Mouse (Mus musculus) MEL (cell line): ENCODE measurements around the gene Vmn1r1. TPM values are rescaled to one million over a fixed set of nuclear protein-coding genes. Genes with fewer than 3 reads are reported as not detected.

Source experiments
- DNase-seq: peaks from one replicate; pipeline ENCODE4 v3.0.0; 2011; ENCODE audit warnings: low read depth, low spot score
- H3K27ac ChIP-seq: 2 replicates; pipeline ENCODE4 v1.5.1; 2012; ENCODE audit warnings: low read depth, mild to moderate bottlenecking, control low read depth, low read length, moderate library complexity; ENCODE audit not compliant: control insufficient read depth
- H3K27me3 ChIP-seq, 2 experiments: fragments of 150-350 bp in 1 of 2; sonication (generic) in 1 of 2; 2 replicates each; pipeline ENCODE4 v1.6.1; 2012; ENCODE audit warnings: low read length in 2 of 2, mild to moderate bottlenecking in 2 of 2, improper control_type of control experiment in 1 of 2, moderate library complexity in 1 of 2; ENCODE audit not compliant: insufficient read depth in 2 of 2, control insufficient read depth in 1 of 2
- H3K36me3 ChIP-seq, 2 experiments: 2 replicates each; pipeline ENCODE4 v1.6.1; 2012 to 2014; ENCODE audit warnings: low read length in 2 of 2, improper control_type of control experiment in 1 of 2, inconsistent platforms in 1 of 2, mild to moderate bottlenecking in 1 of 2; ENCODE audit not compliant: insufficient read depth in 2 of 2, control insufficient read depth in 1 of 2
- H3K4me1 ChIP-seq, 2 experiments: fragments of 150-350 bp in 1 of 2; sonication (generic) in 1 of 2; 2 replicates each; pipeline ENCODE4 v1.6.1; 2012; ENCODE audit warnings: low read length in 2 of 2, improper control_type of control experiment in 1 of 2, mild to moderate bottlenecking in 1 of 2; ENCODE audit not compliant: insufficient read depth in 2 of 2, control insufficient read depth in 1 of 2
- H3K4me3 ChIP-seq, 2 experiments: fragments of 150-350 bp in 1 of 2; sonication (generic) in 1 of 2; 2 replicates each; pipeline ENCODE4 v1.5.1; 2012; ENCODE audit warnings: low read depth in 2 of 2, low read length in 2 of 2, mild to moderate bottlenecking in 2 of 2, moderate library complexity in 2 of 2, control low read depth in 1 of 2, improper control_type of control experiment in 1 of 2; ENCODE audit not compliant: control insufficient read depth in 1 of 2, insufficient read depth in 1 of 2
- H3K79me2 ChIP-seq: 2 replicates; pipeline ENCODE4 v1.6.1; 2012; ENCODE audit warnings: mild to moderate bottlenecking, low read length, moderate library complexity; ENCODE audit not compliant: control insufficient read depth, poor library complexity, insufficient read depth
- H3K9ac ChIP-seq: 2 replicates; pipeline ENCODE4 v1.6.1; 2012; ENCODE audit warnings: low read depth, mild to moderate bottlenecking, control low read depth, low read length, moderate library complexity; ENCODE audit not compliant: control insufficient read depth, poor library complexity, severe bottlenecking
- H3K9me3 ChIP-seq: fragments of 150-350 bp; sonication (generic); replicated peaks from 2 replicates; pipeline ENCODE4 v1.6.1; 2012; ENCODE audit warnings: mild to moderate bottlenecking, low read length, improper control_type of control experiment, moderate library complexity; ENCODE audit not compliant: insufficient read depth
- BHLHE40 ChIP-seq: IDR thresholded peaks from 2 replicates; pipeline ENCODE4 v1.6.1; 2012; ENCODE audit warnings: low read depth, mild to moderate bottlenecking, inconsistent platforms, low read length, improper control_type of control experiment, borderline replicate concordance
- CHD2 ChIP-seq: IDR thresholded peaks from 2 replicates; pipeline ENCODE4 v1.6.1; 2011; ENCODE audit warnings: low read length, improper control_type of control experiment
- CTCF ChIP-seq, 3 experiments: IDR thresholded peaks in 2 of 3; conservative IDR thresholded peaks in 1 of 3; 2 replicates each; pipeline ENCODE4 v1.5.1; 2011 to 2012; ENCODE audit warnings: low read length in 3 of 3, low read depth in 2 of 3, mild to moderate bottlenecking in 2 of 3, improper control_type of control experiment in 1 of 3, inconsistent platforms in 1 of 3, mixed read lengths in 1 of 3, moderate library complexity in 1 of 3; ENCODE audit not compliant: control insufficient read depth in 1 of 3, insufficient read depth in 1 of 3, poor library complexity in 1 of 3, severe bottlenecking in 1 of 3
- E2F4 ChIP-seq: IDR thresholded peaks from 2 replicates; pipeline ENCODE4 v1.6.1; 2011; ENCODE audit warnings: low read depth, low read length, improper control_type of control experiment, borderline replicate concordance
- ETS1 ChIP-seq: IDR thresholded peaks from 2 replicates; pipeline ENCODE4 v1.6.1; 2012; ENCODE audit warnings: low read depth, mild to moderate bottlenecking, inconsistent platforms, low read length, improper control_type of control experiment, moderate library complexity
- GABPA ChIP-seq: IDR thresholded peaks from 2 replicates; pipeline ENCODE4 v1.6.1; 2012; ENCODE audit warnings: low read depth, mild to moderate bottlenecking, inconsistent platforms, low read length, improper control_type of control experiment, moderate library complexity
- GATA1 ChIP-seq: IDR thresholded peaks from 2 replicates; pipeline ENCODE4 v1.6.1; 2011; ENCODE audit warnings: low read depth, low read length, improper control_type of control experiment
- KAT2A ChIP-seq: conservative IDR thresholded peaks from 2 replicates; pipeline ENCODE4 v1.6.1; 2012; ENCODE audit warnings: low read depth, low read length, improper control_type of control experiment, inconsistent platforms
- MAFK ChIP-seq: IDR thresholded peaks from 2 replicates; pipeline ENCODE4 v1.6.1; 2011; ENCODE audit warnings: low read depth, mild to moderate bottlenecking, low read length, improper control_type of control experiment, borderline replicate concordance
- MAX ChIP-seq: IDR thresholded peaks from 2 replicates; pipeline ENCODE4 v1.6.1; 2011; ENCODE audit warnings: low read length, improper control_type of control experiment
- MXI1 ChIP-seq: IDR thresholded peaks from 2 replicates; pipeline ENCODE4 v1.6.1; 2011; ENCODE audit warnings: mild to moderate bottlenecking, low read depth, low read length, improper control_type of control experiment
- POLR2A ChIP-seq, 2 experiments: IDR thresholded peaks; 2 replicates each; pipeline ENCODE4 v1.6.1; 2011 to 2012; ENCODE audit warnings: low read length in 2 of 2, mild to moderate bottlenecking in 2 of 2, control low read depth in 1 of 2, improper control_type of control experiment in 1 of 2, low read depth in 1 of 2, moderate library complexity in 1 of 2; ENCODE audit not compliant: control insufficient read depth in 1 of 2, insufficient read depth in 1 of 2, poor library complexity in 1 of 2
- POLR2AphosphoS2 ChIP-seq: IDR thresholded peaks from 2 replicates; pipeline ENCODE4 v1.6.1; 2011; ENCODE audit warnings: low read length, improper control_type of control experiment
- POLR2AphosphoS5 ChIP-seq: IDR thresholded peaks from 2 replicates; pipeline ENCODE4 v1.6.1; 2012; ENCODE audit warnings: low read depth, borderline replicate concordance, mild to moderate bottlenecking, inconsistent platforms, low read length, moderate library complexity, mixed read lengths
- RCOR1 ChIP-seq: IDR thresholded peaks from 2 replicates; pipeline ENCODE4 v1.6.1; 2012; ENCODE audit warnings: low read depth, mild to moderate bottlenecking, inconsistent platforms, low read length, improper control_type of control experiment
- SIN3A ChIP-seq: IDR thresholded peaks from 2 replicates; pipeline ENCODE4 v1.6.1; 2012; ENCODE audit warnings: low read length, improper control_type of control experiment, inconsistent platforms
- SMC3 ChIP-seq: IDR thresholded peaks from 2 replicates; pipeline ENCODE4 v1.6.1; 2011; ENCODE audit warnings: low read depth, low read length, improper control_type of control experiment
- TAL1 ChIP-seq: IDR thresholded peaks from 2 replicates; pipeline ENCODE4 v1.6.1; 2012; ENCODE audit warnings: mild to moderate bottlenecking, inconsistent platforms, low read length, moderate library complexity, mixed read lengths
- TCF12 ChIP-seq: IDR thresholded peaks from 2 replicates; pipeline ENCODE4 v1.6.1; 2014; ENCODE audit warnings: low read depth, mild to moderate bottlenecking, inconsistent platforms, low read length, improper control_type of control experiment, moderate library complexity
- UBTF ChIP-seq: IDR thresholded peaks from 2 replicates; pipeline ENCODE4 v1.6.1; 2012; ENCODE audit warnings: low read depth, mild to moderate bottlenecking, inconsistent platforms, low read length, improper control_type of control experiment, moderate library complexity, borderline replicate concordance; ENCODE audit not compliant: insufficient read depth
- USF1 ChIP-seq: IDR thresholded peaks from 2 replicates; pipeline ENCODE4 v1.6.1; 2014; ENCODE audit warnings: low read depth, mild to moderate bottlenecking, inconsistent platforms, low read length, improper control_type of control experiment, moderate library complexity
- USF2 ChIP-seq, 2 experiments: IDR thresholded peaks; 2 replicates each; pipeline ENCODE4 v1.6.1; 2011 to 2012; ENCODE audit warnings: improper control_type of control experiment in 2 of 2, low read length in 2 of 2, borderline replicate concordance in 1 of 2, inconsistent platforms in 1 of 2, low read depth in 1 of 2, mild to moderate bottlenecking in 1 of 2; ENCODE audit not compliant: insufficient read depth in 1 of 2
- ZKSCAN1 ChIP-seq: IDR thresholded peaks from 2 replicates; pipeline ENCODE4 v1.6.1; 2012; ENCODE audit warnings: low read depth, mild to moderate bottlenecking, inconsistent platforms, low read length, improper control_type of control experiment, moderate library complexity
- ZMIZ1 ChIP-seq: IDR thresholded peaks from 2 replicates; pipeline ENCODE4 v1.6.1; 2012; ENCODE audit warnings: low read depth, mild to moderate bottlenecking, inconsistent platforms, low read length, improper control_type of control experiment, moderate library complexity
- polyA plus RNA-seq, 2 experiments: library from polyadenylated mRNA; stranded (reverse) in 1 of 2; unstranded in 1 of 2; fragments of >175 nt in 1 of 2; fragments of >200 nt in 1 of 2; gene quantifications; 2 replicates each; pipeline versions ENCODE4 v1.2.1 to v1.2.4; 2012; ENCODE audit warnings: low replicate concordance in 2 of 2, low read depth in 1 of 2; ENCODE audit not compliant: insufficient read length in 2 of 2, insufficient read depth in 1 of 2, missing spikeins in 1 of 2
- total RNA-seq: library from RNA; depleted of rRNA; stranded (reverse); fragments of 300-350 nt; gene quantifications from 2 replicates; pipeline ENCODE4 v1.2.3, GENCODE M21; 2012

Gene Vmn1r1
- total and polyA plus RNA-seq, 3 experiments, result 0.07 TPM; not detected in 2

DNA sequence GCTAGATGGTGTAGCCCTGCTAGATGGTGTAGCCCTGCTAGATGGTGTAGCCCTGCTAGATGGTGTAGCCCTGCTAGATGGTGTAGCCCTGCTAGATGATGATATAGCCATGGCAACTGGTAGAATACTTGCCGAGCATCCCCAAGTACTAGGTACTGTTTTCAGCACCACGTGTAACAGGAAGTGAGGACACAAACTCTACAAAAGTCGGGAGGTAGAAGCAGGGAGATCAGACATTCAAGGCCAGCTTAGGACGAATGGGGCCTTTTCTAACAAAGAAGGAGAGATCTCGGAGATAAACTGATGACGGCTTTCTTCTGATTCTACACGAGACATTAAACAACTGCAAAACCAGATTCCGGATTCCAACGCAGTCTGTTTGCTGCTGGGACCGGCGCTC lies 54.1 kb downstream of the Vmn1r1 start:
- Histone ChIP-seq H3K4me1 (peaks cover 0 to 3% of the 10 kb centered on the region in 2 experiments; a peak in 2 of 4 replicates), H3K27ac (no peak overlapping the region)

DNA sequence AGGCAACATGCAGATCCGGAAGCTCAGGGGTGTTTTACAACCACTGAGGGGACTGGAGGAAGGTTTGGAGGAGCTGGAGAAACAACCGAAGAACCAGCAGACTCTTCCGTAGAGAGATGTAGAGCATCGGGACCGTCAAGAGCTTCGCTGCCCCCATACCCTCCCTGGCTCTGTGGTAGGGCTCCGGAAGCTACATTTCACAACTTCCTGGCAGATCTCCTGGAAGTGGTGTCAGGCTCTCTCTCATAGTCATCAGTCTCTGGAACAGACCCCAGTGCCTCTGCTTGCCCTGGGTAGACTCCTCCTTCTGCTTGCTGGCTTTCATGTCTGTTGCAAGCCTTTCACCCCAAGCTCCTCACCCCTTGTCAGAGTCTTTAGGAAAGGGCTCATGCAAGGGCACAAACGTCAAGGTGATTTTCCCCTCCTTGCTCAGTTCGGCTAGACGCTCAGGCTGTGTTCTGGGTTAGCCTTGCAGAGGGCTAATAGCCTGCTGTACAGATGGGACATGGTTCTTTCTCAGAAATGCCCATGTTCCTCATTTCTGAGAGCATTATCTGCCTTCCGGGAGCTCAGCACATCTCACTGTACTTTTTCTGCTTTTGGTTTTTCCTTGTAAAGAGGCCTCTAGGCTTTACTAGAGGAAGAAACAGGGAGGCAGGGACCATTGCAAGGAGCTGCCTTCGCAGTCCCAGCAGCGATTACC lies 55.7 kb downstream of the Vmn1r1 start:
- Histone ChIP-seq H3K36me3 (0 out of 4 replicates have a peak, but pooled peaks cover 0 to 2% of the 10 kb centered on the region in 2 experiments), H3K9me3 (no peaks in the 10 kb centered on the region), H3K79me2 (no peaks in the 10 kb centered on the region), H3K9ac (no peak overlapping the region), H3K4me3 (no peak overlapping the region), H3K4me1 (peaks cover 0 to 3% of the 10 kb centered on the region in 2 experiments; a peak in 2 of 4 replicates), H3K27ac (no peak overlapping the region), H3K27me3 (no peaks in the 10 kb centered on the region; a peak in 1 of 4 replicates)
- no peak for DNase-seq
- TF ChIP-seq ETS1 (no peak), RCOR1 (no peak), USF2 (IDR thresholded peaks at IDR 0.05; ENCODE audit: borderline replicate concordance in 1 of 2, insufficient read depth in 1 of 2, low read depth in 1 of 2, low read length in 2 of 2) (no peak), GATA1 (no peak), POLR2A (IDR thresholded peaks at IDR 0.05; ENCODE audit: control insufficient read depth in 1 of 2, insufficient read depth in 1 of 2, low read depth in 1 of 2, low read length in 2 of 2, poor library complexity in 1 of 2) (no peak), TCF12 (no peak), USF1 (no peak), MXI1 (no peak)

More for the DNA sequence above, 54.1 kb downstream of the Vmn1r1 start:
- TF ChIP-seq CHD2 (no peak), KAT2A (no peak), SMC3 (no peak), POLR2A (IDR thresholded peaks at IDR 0.05; ENCODE audit: control insufficient read depth in 1 of 2, insufficient read depth in 1 of 2, low read depth in 1 of 2, low read length in 2 of 2, poor library complexity in 1 of 2) (no peak), MXI1 (no peak), POLR2AphosphoS5 (no peak), GABPA (no peak)
- Histone ChIP-seq H3K27me3 (no peaks in the 10 kb centered on the region; a peak in 1 of 4 replicates), H3K4me3 (no peak overlapping the region), H3K9ac (no peak overlapping the region), H3K36me3 (0 out of 4 replicates have a peak, but pooled peaks cover 0 to 2% of the 10 kb centered on the region in 2 experiments), H3K9me3 (no peaks in the 10 kb centered on the region), H3K79me2 (no peaks in the 10 kb centered on the region)
- DNase-seq, result no peak

GRCm38 (mm10) chr1:182107251-182107650 lies 57.0 kb downstream of the Vmn1r1 start:
- Histone ChIP-seq H3K36me3 (0 out of 4 replicates have a peak, but pooled peaks cover 0 to 2% of the 10 kb centered on the region in 2 experiments), H3K79me2 (no peaks in the 10 kb centered on the region), H3K27me3 (no peaks in the 10 kb centered on the region; a peak in 1 of 4 replicates), H3K9me3 (no peaks in the 10 kb centered on the region), H3K9ac (no peak overlapping the region), H3K4me1 (peaks cover 0 to 3% of the 10 kb centered on the region in 2 experiments; a peak in 2 of 4 replicates), H3K4me3 (no peak overlapping the region), H3K27ac (no peak overlapping the region)
- DNase-seq, result no peak
- TF ChIP-seq UBTF (no peak), ZKSCAN1 (no peak), MAFK (no peak), BHLHE40 (no peak), CTCF (IDR thresholded peaks at IDR 0.05 in 2 of 3, conservative IDR thresholded peaks at IDR 0.05 in 1 of 3; ENCODE audit: control insufficient read depth in 1 of 3, insufficient read depth in 1 of 3, low read depth in 2 of 3, low read length in 3 of 3, poor library complexity in 1 of 3, severe bottlenecking in 1 of 3) (no peak), SIN3A (no peak), ZMIZ1 (no peak), SMC3 (no peak), TAL1 (no peak), MAX (no peak), POLR2AphosphoS2 (no peak), ETS1 (no peak), E2F4 (no peak), USF1 (no peak), USF2 (IDR thresholded peaks at IDR 0.05; ENCODE audit: borderline replicate concordance in 1 of 2, insufficient read depth in 1 of 2, low read depth in 1 of 2, low read length in 2 of 2) (no peak), KAT2A (no peak)
